Mouse (Mus musculus): ENCODE results near the gene Casp7. TPM values are rescaled to one million over a fixed set of nuclear protein-coding genes. Genes with fewer than 3 reads are reported as not detected.

The Casp7 gene
- total and polyA plus RNA-seq, 3 experiments, result 69.4 to 70.4 TPM; not detected in 1

DNA sequence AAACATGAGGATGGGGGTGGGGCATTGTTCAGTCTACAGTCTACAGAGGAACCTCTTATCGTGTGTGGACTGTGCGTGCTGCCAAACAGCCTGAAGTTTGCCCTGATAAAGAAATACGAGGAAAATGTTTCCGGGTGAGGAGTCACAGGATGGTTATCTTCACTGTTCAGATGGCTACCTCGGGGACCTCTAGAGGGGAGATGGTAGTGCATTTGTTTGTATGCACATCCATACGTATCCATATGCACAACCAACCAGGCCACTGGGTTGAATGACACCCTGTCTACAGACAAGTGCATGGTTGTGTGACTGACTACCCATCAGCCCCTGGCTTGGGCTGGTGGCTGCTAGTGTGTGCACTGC lies 42.1 kb downstream of the Casp7 start (continued):
- TF ChIP-seq JUND (IDR thresholded peaks at IDR 0.05; ENCODE audit: low read depth, low read length) (peak; percentile 69; the same call in 1 of the 2 replicates), NRF1 (IDR thresholded peaks at IDR 0.05; ENCODE audit: insufficient read depth, low read depth, low read length, poor library complexity, severe bottlenecking) (no peak)

- no peaks in the 10 kb centered on the region for H3K27me3 ChIP-seq (ENCODE audit: control insufficient read depth in 1 of 2, insufficient read depth in 2 of 2, low read length in 2 of 2)
- H3K9me3 ChIP-seq (replicated peaks; ENCODE audit: insufficient read depth, low read length), result no peaks in the 10 kb centered on the region
These were observed 46.5 kb downstream of the Casp7 start for GRCm38 (mm10) chr19:56443445-56443844.

DNA sequence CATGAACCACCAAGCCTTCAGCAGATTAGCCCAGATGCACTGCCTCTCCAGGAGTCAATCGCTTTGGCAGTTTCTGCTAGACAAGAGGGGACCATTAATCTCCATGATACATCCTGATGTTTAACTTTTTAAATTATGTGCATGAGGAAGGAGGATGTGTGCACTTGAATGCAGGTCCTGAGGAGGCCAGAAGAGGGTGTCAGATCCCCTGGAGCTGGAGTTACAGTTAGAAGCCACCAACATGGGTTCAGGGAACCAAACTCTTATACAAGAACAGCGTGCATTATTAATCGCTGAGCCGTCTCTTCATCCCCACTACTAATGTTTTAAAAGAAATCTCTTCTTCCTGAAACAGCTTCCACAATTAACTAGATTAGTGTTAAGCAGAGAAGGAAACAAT lies 51.9 kb downstream of the Casp7 start:
- Histone ChIP-seq H3K27me3 (ENCODE audit: control insufficient read depth in 1 of 2, insufficient read depth in 2 of 2, low read length in 2 of 2) (no peaks in the 10 kb centered on the region), H3K4me1 (ENCODE audit: control insufficient read depth in 1 of 2, insufficient read depth in 2 of 2, low read length in 2 of 2) (no peaks in the 10 kb centered on the region), H3K79me2 (ENCODE audit: control insufficient read depth, insufficient read depth, low read length, poor library complexity) (no peaks in the 10 kb centered on the region), H3K9me3 (replicated peaks; ENCODE audit: insufficient read depth, low read length) (no peaks in the 10 kb centered on the region), H3K27ac (ENCODE audit: control insufficient read depth, low read depth, low read length) (no peak overlapping the region), H3K4me3 (ENCODE audit: control insufficient read depth in 1 of 2, insufficient read depth in 1 of 2, low read depth in 2 of 2, low read length in 2 of 2) (no peak overlapping the region), H3K9ac (ENCODE audit: control insufficient read depth, low read depth, low read length, poor library complexity, severe bottlenecking) (no peak overlapping the region), H3K36me3 (ENCODE audit: control insufficient read depth in 1 of 2, insufficient read depth in 2 of 2, low read length in 2 of 2) (0 out of 4 replicates have a peak, but pooled peaks cover 0 to 2% of the 10 kb centered on the region in 2 experiments)
- DNase-seq (ENCODE audit: low read depth, low spot score), result no peak
- TF ChIP-seq USF2 (IDR thresholded peaks at IDR 0.05; ENCODE audit: borderline replicate concordance in 1 of 2, insufficient read depth in 1 of 2, low read depth in 1 of 2, low read length in 2 of 2) (no peak), ETS1 (IDR thresholded peaks at IDR 0.05; ENCODE audit: low read depth, low read length) (no peak), ZKSCAN1 (IDR thresholded peaks at IDR 0.05; ENCODE audit: low read depth, low read length) (no peak), ZC3H11A (IDR thresholded peaks at IDR 0.05; ENCODE audit: low read depth, low read length) (peak; percentile 68), SMC3 (IDR thresholded peaks at IDR 0.05; ENCODE audit: low read depth, low read length) (peak; percentile 55), RAD21 (IDR thresholded peaks at IDR 0.05; ENCODE audit: low read depth, low read length) (peak; percentile 52), CTCF (IDR thresholded peaks at IDR 0.05 in 2 of 3, conservative IDR thresholded peaks at IDR 0.05 in 1 of 3; ENCODE audit: control insufficient read depth in 1 of 3, insufficient read depth in 1 of 3, low read depth in 2 of 3, low read length in 3 of 3, poor library complexity in 1 of 3, severe bottlenecking in 1 of 3) (peak; percentile 20 to 37 (median 29); a peak in 4 of 6 replicates), NELFE (IDR thresholded peaks at IDR 0.05; ENCODE audit: low read depth, low read length) (no peak), MAZ (IDR thresholded peaks at IDR 0.05; ENCODE audit: low read depth, low read length) (no peak)

More at GRCm38 (mm10) chr19:56443445-56443844, 46.5 kb downstream of the Casp7 start:
- H3K79me2 ChIP-seq (ENCODE audit: control insufficient read depth, insufficient read depth, low read length, poor library complexity), result no peaks in the 10 kb centered on the region
- DNase-seq (ENCODE audit: low read depth, low spot score), result no peak
- peaks cover 2 to 18% of the 10 kb centered on the region in 2 experiments for H3K36me3 ChIP-seq (ENCODE audit: control insufficient read depth in 1 of 2, insufficient read depth in 2 of 2, low read length in 2 of 2)
- no peak overlapping the region for H3K4me3 ChIP-seq (ENCODE audit: control insufficient read depth in 1 of 2, insufficient read depth in 1 of 2, low read depth in 2 of 2, low read length in 2 of 2)
- peaks cover 11 to 15% of the 10 kb centered on the region in 2 experiments for H3K4me1 ChIP-seq (ENCODE audit: control insufficient read depth in 1 of 2, insufficient read depth in 2 of 2, low read length in 2 of 2)
- TF ChIP-seq JUND (IDR thresholded peaks at IDR 0.05; ENCODE audit: low read depth, low read length), result no peak
- no peak overlapping the region for H3K27ac ChIP-seq (ENCODE audit: control insufficient read depth, low read depth, low read length)
- no peak overlapping the region for H3K9ac ChIP-seq (ENCODE audit: control insufficient read depth, low read depth, low read length, poor library complexity, severe bottlenecking)

GRCm38 (mm10) chr19:56449537-56449936 lies 52.6 kb downstream of the Casp7 start:
- DNase-seq (ENCODE audit: low read depth, low spot score), result no peak
- Histone ChIP-seq H3K36me3 (ENCODE audit: control insufficient read depth in 1 of 2, insufficient read depth in 2 of 2, low read length in 2 of 2) (0 out of 4 replicates have a peak, but pooled peaks cover 0 to 2% of the 10 kb centered on the region in 2 experiments), H3K27ac (ENCODE audit: control insufficient read depth, low read depth, low read length) (no peak overlapping the region), H3K4me3 (ENCODE audit: control insufficient read depth in 1 of 2, insufficient read depth in 1 of 2, low read depth in 2 of 2, low read length in 2 of 2) (no peak overlapping the region), H3K9me3 (replicated peaks; ENCODE audit: insufficient read depth, low read length) (no peaks in the 10 kb centered on the region), H3K79me2 (ENCODE audit: control insufficient read depth, insufficient read depth, low read length, poor library complexity) (no peaks in the 10 kb centered on the region), H3K4me1 (ENCODE audit: control insufficient read depth in 1 of 2, insufficient read depth in 2 of 2, low read length in 2 of 2) (no peaks in the 10 kb centered on the region), H3K27me3 (ENCODE audit: control insufficient read depth in 1 of 2, insufficient read depth in 2 of 2, low read length in 2 of 2) (no peaks in the 10 kb centered on the region), H3K9ac (ENCODE audit: control insufficient read depth, low read depth, low read length, poor library complexity, severe bottlenecking) (no peak overlapping the region)
- TF ChIP-seq RCOR1 (IDR thresholded peaks at IDR 0.05; ENCODE audit: low read depth, low read length) (no peak), MYC (IDR thresholded peaks at IDR 0.05; ENCODE audit: low read depth, low read length) (no peak), ELF1 (IDR thresholded peaks at IDR 0.05; ENCODE audit: low read depth, low read length) (no peak), NRF1 (IDR thresholded peaks at IDR 0.05; ENCODE audit: insufficient read depth, low read depth, low read length, poor library complexity, severe bottlenecking) (no peak), SMC3 (IDR thresholded peaks at IDR 0.05; ENCODE audit: low read depth, low read length) (no peak), MAZ (IDR thresholded peaks at IDR 0.05; ENCODE audit: low read depth, low read length) (no peak), MAX (IDR thresholded peaks at IDR 0.05; ENCODE audit: low read length) (no peak), ZC3H11A (IDR thresholded peaks at IDR 0.05; ENCODE audit: low read depth, low read length) (no peak), ZMIZ1 (IDR thresholded peaks at IDR 0.05; ENCODE audit: low read depth, low read length) (no peak), ETS1 (IDR thresholded peaks at IDR 0.05; ENCODE audit: low read depth, low read length) (no peak), UBTF (IDR thresholded peaks at IDR 0.05; ENCODE audit: borderline replicate concordance, insufficient read depth, low read depth, low read length) (no peak)
